Mouse (Mus musculus): ENCODE data around the gene Cyth2. TPM values are rescaled to one million over a fixed set of nuclear protein-coding genes. Genes with fewer than 3 reads are reported as not detected.

Cyth2 gene
- total and polyA plus RNA-seq, 3 experiments = 25.6 to 59.4 (median 59.1) TPM

- dilution Hi-C loops (cut with MboI; ENCODE audit: extremely low pct_ligation_motif_present, extremely low pct_unique_long_range_greater_than_20kb, low sequenced_read_pairs) = no loop called here
- Histone ChIP-seq H3K4me2 (ENCODE audit: insufficient read depth, low read depth, poor library complexity, severe bottlenecking) (peak overlapping the region; percentile 90), H3K79me2 (replicated peaks; ENCODE audit: control insufficient read depth, extremely low read depth, insufficient read depth, poor library complexity, severe bottlenecking) (no peaks in the 10 kb centered on the region), H3K4me3 (replicated peaks in 1 of 3; ENCODE audit: low read depth in 2 of 3, low read length in 2 of 3, poor library complexity in 1 of 3) (no peak overlapping the region), H3K9me3 (replicated peaks; ENCODE audit: low read length) (no peaks in the 10 kb centered on the region), H3K9ac (ENCODE audit: insufficient read depth, low read depth) (no peak overlapping the region), H3K27me3 (replicated peaks) (peaks cover 13% of the 10 kb centered on the region), H3K36me3 (replicated peaks in 1 of 2; ENCODE audit: control insufficient read depth in 1 of 2, insufficient read depth in 1 of 2, low read length in 1 of 2) (no peaks in the 10 kb centered on the region), H3K4me1 (ENCODE audit: control insufficient read depth in 1 of 2, insufficient read depth in 2 of 2) (peaks cover 5 to 9% of the 10 kb centered on the region in 2 experiments), H3K27ac (ENCODE audit: insufficient read depth, low read depth) (no peak overlapping the region)
- TF ChIP-seq POLR2A (IDR thresholded peaks at IDR 0.05; ENCODE audit: low read depth, low read length) = no peak
- no peak for TF ChIP-seq CHD1 (IDR thresholded peaks at IDR 0.05; ENCODE audit: low read depth, low read length)
- TF ChIP-seq NELFE (IDR thresholded peaks at IDR 0.05; ENCODE audit: low read depth, low read length) = no peak
- TF ChIP-seq MEF2A (IDR thresholded peaks at IDR 0.05; ENCODE audit: borderline replicate concordance, low read depth, low read length) = no peak
- TF ChIP-seq MAFK (IDR thresholded peaks at IDR 0.05; ENCODE audit: insufficient replicate concordance, low read length) = no peak
- TF ChIP-seq IRF4 (IDR thresholded peaks at IDR 0.05; ENCODE audit: low read depth, low read length) = no peak
- DNase-seq (ENCODE audit: extremely low read depth) = no peak
- in situ Hi-C loops (cut with MboI; ENCODE audit: low pct_ligation_motif_present, low pct_unique_long_range_greater_than_20kb, low sequenced_read_pairs) = loop anchor here (5.0 kb wide), 1 partner anchor 58 kb away; no protein-coding TSS in a partner anchor
These were observed 14.4 kb downstream of the Cyth2 start for GRCm38 (mm10) chr7:45800001-45800400.

GRCm38 (mm10) chr7:45798931-45799330, 15.4 kb downstream of the Cyth2 start:
- DNase-seq (ENCODE audit: extremely low read depth) = no peak
- peaks cover 5 to 9% of the 10 kb centered on the region in 2 experiments for H3K4me1 ChIP-seq (ENCODE audit: control insufficient read depth in 1 of 2, insufficient read depth in 2 of 2)
- dilution Hi-C loops (cut with MboI; ENCODE audit: extremely low pct_ligation_motif_present, extremely low pct_unique_long_range_greater_than_20kb, low sequenced_read_pairs) (no loop called here), in situ Hi-C loops (cut with MboI; ENCODE audit: low pct_ligation_motif_present, low pct_unique_long_range_greater_than_20kb, low sequenced_read_pairs) (no loop called here)
- no peaks in the 10 kb centered on the region for H3K79me2 ChIP-seq (replicated peaks; ENCODE audit: control insufficient read depth, extremely low read depth, insufficient read depth, poor library complexity, severe bottlenecking)
- TF ChIP-seq PAX5 (IDR thresholded peaks at IDR 0.05; ENCODE audit: low read length) = no peak
- TF ChIP-seq BHLHE40 (IDR thresholded peaks at IDR 0.05; ENCODE audit: low read depth, low read length) = no peak
- no peak overlapping the region for H3K9ac ChIP-seq (ENCODE audit: insufficient read depth, low read depth)
- H3K27ac ChIP-seq (ENCODE audit: insufficient read depth, low read depth) = no peak overlapping the region
- no peaks in the 10 kb centered on the region for H3K36me3 ChIP-seq (replicated peaks in 1 of 2; ENCODE audit: control insufficient read depth in 1 of 2, insufficient read depth in 1 of 2, low read length in 1 of 2)
- H3K27me3 ChIP-seq (replicated peaks) = peaks cover 13% of the 10 kb centered on the region
- H3K4me2 ChIP-seq (ENCODE audit: insufficient read depth, low read depth, poor library complexity, severe bottlenecking) = no peak overlapping the region
- no peaks in the 10 kb centered on the region for H3K9me3 ChIP-seq (replicated peaks; ENCODE audit: low read length)
- no peak overlapping the region for H3K4me3 ChIP-seq (replicated peaks in 1 of 3; ENCODE audit: low read depth in 2 of 3, low read length in 2 of 3, poor library complexity in 1 of 3)

- no peak overlapping the region for H3K9ac ChIP-seq (ENCODE audit: insufficient read depth, low read depth)
- no peaks in the 10 kb centered on the region for H3K36me3 ChIP-seq (replicated peaks in 1 of 2; ENCODE audit: control insufficient read depth in 1 of 2, insufficient read depth in 1 of 2, low read length in 1 of 2)
- TF ChIP-seq ZKSCAN1 (IDR thresholded peaks at IDR 0.05; ENCODE audit: borderline replicate concordance, low read depth, low read length) (no peak), USF1 (IDR thresholded peaks at IDR 0.05; ENCODE audit: low read depth, low read length) (no peak), JUND (conservative IDR thresholded peaks at IDR 0.05; ENCODE audit: low read depth, low read length) (no peak), MAFK (IDR thresholded peaks at IDR 0.05; ENCODE audit: insufficient replicate concordance, low read length) (no peak), RCOR1 (conservative IDR thresholded peaks at IDR 0.05; ENCODE audit: low read depth, low read length) (no peak), EP300 (IDR thresholded peaks at IDR 0.05; ENCODE audit: low read length) (no peak), NRF1 (IDR thresholded peaks at IDR 0.05; ENCODE audit: low read depth, low read length) (no peak), PAX5 (IDR thresholded peaks at IDR 0.05; ENCODE audit: low read length) (no peak)
- in situ Hi-C loops (cut with MboI; ENCODE audit: low pct_ligation_motif_present, low pct_unique_long_range_greater_than_20kb, low sequenced_read_pairs) = no loop called here
- no peaks in the 10 kb centered on the region for H3K79me2 ChIP-seq (replicated peaks; ENCODE audit: control insufficient read depth, extremely low read depth, insufficient read depth, poor library complexity, severe bottlenecking)
- peak overlapping the region; percentile 11; the same call in 1 of the 2 replicates for H3K4me2 ChIP-seq (ENCODE audit: insufficient read depth, low read depth, poor library complexity, severe bottlenecking)
- no peak overlapping the region for H3K27ac ChIP-seq (ENCODE audit: insufficient read depth, low read depth)
- DNase-seq (ENCODE audit: extremely low read depth) = no peak
- dilution Hi-C loops (cut with MboI; ENCODE audit: extremely low pct_ligation_motif_present, extremely low pct_unique_long_range_greater_than_20kb, low sequenced_read_pairs) = no loop called here
- H3K4me3 ChIP-seq (replicated peaks in 1 of 3; ENCODE audit: low read depth in 2 of 3, low read length in 2 of 3, poor library complexity in 1 of 3) = peak overlapping the region in 1 of 3 experiments; percentile 19
- peaks cover 5 to 9% of the 10 kb centered on the region in 2 experiments for H3K4me1 ChIP-seq (ENCODE audit: control insufficient read depth in 1 of 2, insufficient read depth in 2 of 2)
- H3K9me3 ChIP-seq (replicated peaks; ENCODE audit: low read length) = no peaks in the 10 kb centered on the region
- H3K27me3 ChIP-seq (replicated peaks) = peaks cover 13% of the 10 kb centered on the region
These were observed 15.9 kb downstream of the Cyth2 start for GRCm38 (mm10) chr7:45798511-45798836.

Data from CH12.LX (cell line).